ENCODE assay signal across 9 mouse cellular contexts in genomic region chr19:14588221-14589123, GRCm38 (mm10). TPM values are rescaled to one million over a fixed set of nuclear protein-coding genes. Genes with fewer than 3 reads are reported as not detected.
A peak's percentile ranks its signal among the peaks of the same experiment; 100 is the strongest.
DNase-seq lines count a peak whose midpoint lies in the region; ATAC-seq and TF ChIP-seq lines count a peak whose summit lies in the region.
"Had no signal": no experiment of that assay in that cellular context is flagged by ENCODE, and none has a peak within 500 bp of the region (broad histone marks: within the 10 kb centered on the region; RNA-seq: fewer than 3 reads in every experiment).

No protein-coding gene starts in this region.

- H3K79me2 ChIP-seq in heart, adult 2 months (replicated peaks; ENCODE audit: control insufficient read depth, insufficient read depth, low read length) = no peaks in the 10 kb centered on the region

- WGBS in forebrain, embryonic 13.5 days = 42% methylated on average over 3 of the region's 3 CpGs
- 63% methylated on average over 3 of the region's 3 CpGs for WGBS in heart, adult 2 months

- no peak overlapping the region for H3K4me3 ChIP-seq in forebrain, embryonic 13.5 days
- no peak overlapping the region for H3K4me3 ChIP-seq in heart, adult 2 months
- H3K4me3 ChIP-seq: erythroblast, embryonic 14.5 days had no signal

- TF ChIP-seq POLR2A in heart, adult 2 months (IDR thresholded peaks at IDR 0.05; ENCODE audit: insufficient read depth, low read depth, low read length) = no peak

- intact Hi-C loops in heart, adult 2 months (cut with DNase I) = no loop called here
- intact Hi-C loops in heart, postnatal 10 days (cut with DNase I) = no loop called here

- H3K27ac ChIP-seq in forebrain, embryonic 13.5 days = no peak overlapping the region
- H3K27ac ChIP-seq in heart, adult 2 months = no peak overlapping the region
- H3K27ac ChIP-seq: hindbrain, embryonic 14.5 days had no signal

- no peak for TF ChIP-seq EP300 in heart, adult 2 months (IDR thresholded peaks at IDR 0.05; ENCODE audit: insufficient read depth, low read depth, low read length)

- no peak for TF ChIP-seq CTCF in heart, adult 2 months (IDR thresholded peaks at IDR 0.05)

- peak; percentile 72 for ATAC-seq in CD4-positive, CD25-positive, alpha-beta regulatory T cell, adult 4 months
- ATAC-seq in forebrain, embryonic 13.5 days = 0 out of 2 replicates have a peak, but pooled peaks have one; percentile 24

- no peaks in the 10 kb centered on the region for H3K9me3 ChIP-seq in forebrain, embryonic 13.5 days (replicated peaks)

- peaks cover 3% of the 10 kb centered on the region for H3K27me3 ChIP-seq in forebrain, embryonic 13.5 days
- no peaks in the 10 kb centered on the region for H3K27me3 ChIP-seq in heart, adult 2 months (ENCODE audit: control insufficient read depth, insufficient read depth, low read length)

- peaks cover 10% of the 10 kb centered on the region for H3K36me3 ChIP-seq in forebrain, embryonic 13.5 days (ENCODE audit: poor library complexity, severe bottlenecking)
- peaks cover 5% of the 10 kb centered on the region; the same call in 1 of the 2 replicates for H3K36me3 ChIP-seq in heart, adult 2 months (ENCODE audit: control insufficient read depth, insufficient read depth, low read length)

- peak; percentile 57 for DNase-seq in 416B (ENCODE audit: low read depth)
- peak; percentile 52 to 63 for DNase-seq in kidney, postnatal 36 days
- no peak for DNase-seq in heart, adult 2 months
- no peak for DNase-seq in heart, postnatal 10 days
- DNase-seq in layer of hippocampus, adult 11-12 months (ENCODE audit: low spot score) = no peak

- H3K4me2 ChIP-seq in forebrain, embryonic 13.5 days = no peak overlapping the region
- H3K4me2 ChIP-seq: hindbrain, embryonic 14.5 days had no signal

- H3K9ac ChIP-seq in forebrain, embryonic 13.5 days = no peak overlapping the region
- H3K9ac ChIP-seq in heart, adult 2 months (ENCODE audit: low read depth, low read length) = no peak overlapping the region
- H3K9ac ChIP-seq: hindbrain, embryonic 14.5 days had no signal

- peaks cover 55% of the 10 kb centered on the region for H3K4me1 ChIP-seq in forebrain, embryonic 13.5 days
- H3K4me1 ChIP-seq in heart, adult 2 months (ENCODE audit: control insufficient read depth, insufficient read depth, low read length) = peaks cover 7% of the 10 kb centered on the region

RNA-seq across cellular contexts. Expression of gene Tle4, which starts 9.4 kb away (rescaled TPM):
- polyA plus RNA-seq in CD4-positive, CD25-positive, alpha-beta regulatory T cell, adult 4 months (2017; shearing (Covaris generic)) = 10 to 100 TPM in 1 of 2 experiments, 1 to 10 TPM in 1; 7.8 to 13.6 TPM
- 26.9 and 30.5 TPM in 2 replicates for polyA plus RNA-seq in forebrain, embryonic 13.5 days (2015; fragmentation: Nextera tagmentation; extraction: Ambion mirVana)
- 10 to 100 TPM in 1 of 2 experiments, 1 to 10 TPM in 1; 8.5 to 10.3 TPM for total RNA-seq in heart, adult 2 months (2021)
- 5.8 and 7.8 TPM in 2 replicates for polyA plus RNA-seq in heart, adult 2 months (2012; rRNA removed)
- 10 to 100 TPM; 10.8 to 12.1 TPM for total RNA-seq in heart, postnatal 10 days (2021)

Comparison
In these comparisons a context has a peak if more than half of its experiments do, and no peak if none do; other contexts are left out.
1. DNase-seq: peak in 416B (single experiment) and kidney, postnatal 36 days (2 of 2); none in heart, adult 2 months (0 of 2), heart, postnatal 10 days (0 of 2) and layer of hippocampus, adult 11-12 months (single experiment).